Mouse (Mus musculus) bone marrow, adult 2 months (tissue): ENCODE results near the gene Lipe. TPM values are rescaled to one million over a fixed set of nuclear protein-coding genes. Genes with fewer than 3 reads are reported as not detected.
A peak's percentile ranks its signal among the peaks of the same experiment; 100 is the strongest.

ENCODE experiments used
- H3K27ac ChIP-seq: fragments of 200-500 bp; 2 replicates; pipeline ENCODE4 v1.5.1; 2012; ENCODE audit warnings: low read depth, mild to moderate bottlenecking, control low read depth, inconsistent platforms, low read length; ENCODE audit not compliant: control insufficient read depth, poor library complexity, insufficient read depth
- H3K4me1 ChIP-seq: fragments of 200-500 bp; 2 replicates; pipeline ENCODE4 v1.6.1; 2011; ENCODE audit warnings: low read length; ENCODE audit not compliant: control insufficient read depth, insufficient read depth
- H3K4me3 ChIP-seq: fragments of 200-500 bp; replicated peaks from 2 replicates; pipeline ENCODE3; 2011; ENCODE audit warnings: mild to moderate bottlenecking, low read depth, low read length, control low read depth; ENCODE audit not compliant: control insufficient read depth
- CTCF ChIP-seq: fragments of 200-500 bp; IDR thresholded peaks from 2 replicates; pipeline ENCODE4 v1.5.1; 2011; ENCODE audit warnings: low read length, control low read depth; ENCODE audit not compliant: control insufficient read depth, insufficient read depth
- POLR2A ChIP-seq: fragments of 200-500 bp; IDR thresholded peaks from 2 replicates; pipeline ENCODE4 v1.6.1; 2011; ENCODE audit warnings: low read depth, mild to moderate bottlenecking, control low read depth, low read length, borderline replicate concordance; ENCODE audit not compliant: control insufficient read depth
- WGBS: fragments of 180-500 bp; shearing (Covaris S2); methylation state at CpG from one replicate; pipeline ENCODE4 v1.1.7; 2018; 5-methylcytosine and 5-hydroxymethylcytosine counted together
- polyA plus RNA-seq: library from polyadenylated mRNA; stranded (reverse); fragments of >200 nt; gene quantifications from 2 replicates; pipeline ENCODE4 v1.2.4, GENCODE M21; 2011; ENCODE audit warnings: low replicate concordance; ENCODE audit not compliant: missing spikeins, insufficient read depth, insufficient read length

The Lipe gene
- polyA plus RNA-seq = 195 and 311 TPM in 2 replicates

- no peak for TF ChIP-seq CTCF
- TF ChIP-seq POLR2A = no peak
- Histone ChIP-seq H3K27ac (no peak within 1 kb of the TSS), H3K4me1 (no peaks in the 10 kb centered on the region; the same call in 1 of the 2 replicates), H3K4me3 (no peak within 1 kb of the TSS)
- 90% methylated on average over 1 of the region's 1 CpGs for WGBS
Measured at GRCm38 (mm10) chr7:25398610-25399009, at the start of gene Lipe. Lipe (minus strand) TSS chr7:25398710.

- 69% methylated on average over 6 of the region's 6 CpGs for WGBS
- TF ChIP-seq CTCF (no peak), POLR2A (no peak)
- peaks cover 12% of the 10 kb centered on the region; the same call in 1 of the 2 replicates for H3K4me1 ChIP-seq
- H3K4me3 ChIP-seq = no peak overlapping the region
- peak overlapping the region; percentile 53 for H3K27ac ChIP-seq
Measured at GRCm38 (mm10) chr7:25440816-25441153, 42.3 kb upstream of the Lipe start.

GRCm38 (mm10) chr7:25439978-25440815, 41.7 kb upstream of the Lipe start:
- Histone ChIP-seq H3K4me1 (peaks cover 13% of the 10 kb centered on the region; the same call in 1 of the 2 replicates), H3K27ac (peak overlapping the region; percentile 53), H3K4me3 (no peak overlapping the region)
- TF ChIP-seq CTCF (no peak), POLR2A (no peak)
- 48% methylated on average over 9 of the region's 9 CpGs for WGBS

GRCm38 (mm10) chr7:25439124-25439822, 40.8 kb upstream of the Lipe start:
- no peak for TF ChIP-seq POLR2A
- TF ChIP-seq CTCF = no peak
- 81% methylated on average over 8 of the region's 8 CpGs for WGBS
- Histone ChIP-seq H3K4me1 (peaks cover 19% of the 10 kb centered on the region), H3K27ac (no peak overlapping the region), H3K4me3 (no peak overlapping the region)

GRCm38 (mm10) chr7:25436704-25437103, 38.2 kb upstream of the Lipe start:
- 30% methylated on average over 2 of the region's 2 CpGs for WGBS
- Histone ChIP-seq H3K4me3 (no peak overlapping the region), H3K27ac (peak overlapping the region; percentile 74; the same call in 1 of the 2 replicates), H3K4me1 (peaks cover 26% of the 10 kb centered on the region)
- TF ChIP-seq POLR2A = no peak
- no peak for TF ChIP-seq CTCF

GRCm38 (mm10) chr7:25436226-25436625, 37.7 kb upstream of the Lipe start:
- Histone ChIP-seq H3K4me3 (no peak overlapping the region), H3K4me1 (peaks cover 26% of the 10 kb centered on the region), H3K27ac (peak overlapping the region; percentile 74)
- 38% methylated on average over 6 of the region's 6 CpGs for WGBS
- TF ChIP-seq CTCF (no peak), POLR2A (no peak)

- H3K4me1 ChIP-seq = peaks cover 24% of the 10 kb centered on the region
- peak overlapping the region; percentile 74 for H3K27ac ChIP-seq
- H3K4me3 ChIP-seq = no peak overlapping the region
- WGBS = 38% methylated on average over 2 of the region's 2 CpGs
- 0 out of 2 replicates have a peak, but pooled peaks have one; percentile 24 for TF ChIP-seq POLR2A
- no peak for TF ChIP-seq CTCF
Measured at GRCm38 (mm10) chr7:25435546-25435851, 37.0 kb upstream of the Lipe start.
